Mouse (Mus musculus): ENCODE results near the gene Bnc2.

- TF ChIP-seq CTCF (conservative IDR thresholded peaks at IDR 0.05; ENCODE audit: insufficient read depth, insufficient read length, low read depth, low read length) (no peak), POLR2A (IDR thresholded peaks at IDR 0.05; ENCODE audit: low read depth, low read length) (no peak)
These were observed 41.1 kb downstream of the Bnc2 start for GRCm38 (mm10) chr4:84633991-84634390.
